Mouse (Mus musculus) limb, embryonic 11.5 days (tissue): ENCODE measurements around the gene Ablim1. TPM values are rescaled to one million over a fixed set of nuclear protein-coding genes. Genes with fewer than 3 reads are reported as not detected.
A peak's percentile ranks its signal among the peaks of the same experiment; 100 is the strongest.

Experiments used
- ATAC-seq: fragments of 200-750 bp; cut with Nextera tagmentation; 2 replicates; pipeline ENCODE4 v1.8.0; 2017; ENCODE audit warnings: low read depth; ENCODE audit not compliant: insufficient number of reproducible peaks, low FRiP score, low TSS enrichment
- DNase-seq: peaks from one replicate; pipeline ENCODE4 v3.0.0-alpha.2; 2015; ENCODE audit warnings: low spot score
- H3K27ac ChIP-seq: fragments of 300-500 bp; sonication (generic); replicated peaks from 2 replicates; pipeline ENCODE4 v1.5.1; 2014; ENCODE audit warnings: low read depth, mild to moderate bottlenecking, low read length
- H3K27me3 ChIP-seq: fragments of 300-500 bp; sonication (generic); 2 replicates; pipeline ENCODE4 v1.6.1; 2014; ENCODE audit warnings: mild to moderate bottlenecking, low read length, mixed read lengths; ENCODE audit not compliant: control insufficient read depth, insufficient read depth
- H3K36me3 ChIP-seq: fragments of 300-500 bp; sonication (generic); 2 replicates; pipeline ENCODE4 v1.6.1; 2014; ENCODE audit warnings: mild to moderate bottlenecking, low read length, moderate library complexity, mixed read lengths; ENCODE audit not compliant: control insufficient read depth, insufficient read depth
- H3K4me1 ChIP-seq: fragments of 300-500 bp; sonication (generic); 2 replicates; pipeline ENCODE4 v1.6.1; 2014; ENCODE audit warnings: low read length, mixed read lengths; ENCODE audit not compliant: control insufficient read depth, insufficient read depth
- H3K4me2 ChIP-seq: fragments of 300-500 bp; sonication (generic); 2 replicates; pipeline ENCODE4 v1.6.1; 2014; ENCODE audit warnings: low read depth, mild to moderate bottlenecking, moderate library complexity; ENCODE audit not compliant: severe bottlenecking
- H3K4me3 ChIP-seq: fragments of 300-500 bp; sonication (generic); 2 replicates; pipeline ENCODE4 v1.5.1; 2014; ENCODE audit warnings: low read depth, low read length
- H3K9ac ChIP-seq: fragments of 300-500 bp; sonication (generic); 2 replicates; pipeline ENCODE4 v1.6.1; 2014; ENCODE audit warnings: mild to moderate bottlenecking, low read length
- H3K9me3 ChIP-seq: fragments of 300-500 bp; sonication (generic); 2 replicates; pipeline ENCODE4 v1.6.1; 2016; ENCODE audit warnings: low read length; ENCODE audit not compliant: control insufficient read depth
- WGBS: fragments of 180-500 bp; shearing (Covaris S2); extraction: QIAGEN DNeasy Blood & Tissue Kit; methylation state at CpG from one replicate; pipeline ENCODE4 v1.1.7; 2014; 5-methylcytosine and 5-hydroxymethylcytosine counted together
- polyA plus RNA-seq: library from polyadenylated mRNA; unstranded; fragments of >200 nt; fragmentation: Nextera tagmentation; extraction: Ambion mirVana; gene quantifications from 2 replicates; pipeline ENCODE4 v1.2.1, GENCODE M21; 2014

Gene Ablim1
- polyA plus RNA-seq, 1 experiment from 2014 or later: 16.8 TPM

DNA sequence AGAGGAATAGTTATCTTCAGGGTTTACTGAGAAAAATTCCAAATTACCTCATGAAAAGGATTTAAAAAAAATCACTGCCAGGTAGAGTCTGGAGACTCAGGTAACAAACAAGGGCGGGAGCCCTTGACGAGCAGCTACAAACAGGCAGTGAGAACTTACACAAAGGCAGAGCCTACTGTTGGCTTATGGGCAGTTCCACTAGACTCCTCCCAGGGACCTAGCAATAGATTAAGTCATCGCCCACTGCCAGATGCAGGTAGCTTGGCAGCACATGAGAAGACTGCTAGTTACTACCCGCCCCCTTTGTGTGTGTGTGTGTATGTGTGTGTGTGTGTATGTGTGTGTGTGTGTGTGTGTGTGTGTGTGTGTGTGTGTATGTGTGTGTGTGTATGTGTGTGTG lies 193.7 kb downstream of the Ablim1 start:
- Histone ChIP-seq H3K27me3 (no peaks in the 10 kb centered on the region), H3K4me3 (no peak overlapping the region), H3K4me1 (peaks cover 29% of the 10 kb centered on the region), H3K27ac (no peak overlapping the region), H3K9ac (no peak overlapping the region), H3K36me3 (no peaks in the 10 kb centered on the region), H3K4me2 (no peak overlapping the region), H3K9me3 (no peaks in the 10 kb centered on the region)
- 90% methylated on average over 4 of the region's 4 CpGs for WGBS
- DNase-seq: no peak
- ATAC-seq: no peak

DNA sequence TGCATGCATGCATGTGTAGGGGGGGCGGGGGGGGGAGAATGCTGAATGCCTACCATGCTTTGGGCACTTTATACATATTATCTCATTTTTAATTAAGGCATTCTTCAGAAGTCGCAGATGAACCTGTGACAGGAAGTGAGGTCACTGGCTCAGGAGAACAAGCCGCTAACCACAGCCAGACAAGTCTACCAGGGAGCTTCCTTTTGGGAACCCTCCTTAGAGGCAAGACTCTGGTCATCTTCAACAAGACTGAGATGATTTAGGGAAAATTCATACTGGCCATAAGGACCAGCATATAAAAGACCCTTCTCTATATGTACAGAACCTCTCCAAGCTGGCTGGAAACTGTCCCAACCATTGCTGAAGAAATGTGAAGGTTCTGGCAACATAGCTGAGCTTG lies 195.1 kb downstream of the Ablim1 start:
- Histone ChIP-seq H3K27ac (no peak overlapping the region), H3K4me2 (no peak overlapping the region), H3K9ac (no peak overlapping the region), H3K36me3 (no peaks in the 10 kb centered on the region), H3K4me3 (no peak overlapping the region), H3K4me1 (peaks cover 34% of the 10 kb centered on the region), H3K27me3 (no peaks in the 10 kb centered on the region), H3K9me3 (no peaks in the 10 kb centered on the region)
- no peak for DNase-seq
- WGBS: 64% methylated on average over 3 of the region's 3 CpGs
- no peak for ATAC-seq

DNA sequence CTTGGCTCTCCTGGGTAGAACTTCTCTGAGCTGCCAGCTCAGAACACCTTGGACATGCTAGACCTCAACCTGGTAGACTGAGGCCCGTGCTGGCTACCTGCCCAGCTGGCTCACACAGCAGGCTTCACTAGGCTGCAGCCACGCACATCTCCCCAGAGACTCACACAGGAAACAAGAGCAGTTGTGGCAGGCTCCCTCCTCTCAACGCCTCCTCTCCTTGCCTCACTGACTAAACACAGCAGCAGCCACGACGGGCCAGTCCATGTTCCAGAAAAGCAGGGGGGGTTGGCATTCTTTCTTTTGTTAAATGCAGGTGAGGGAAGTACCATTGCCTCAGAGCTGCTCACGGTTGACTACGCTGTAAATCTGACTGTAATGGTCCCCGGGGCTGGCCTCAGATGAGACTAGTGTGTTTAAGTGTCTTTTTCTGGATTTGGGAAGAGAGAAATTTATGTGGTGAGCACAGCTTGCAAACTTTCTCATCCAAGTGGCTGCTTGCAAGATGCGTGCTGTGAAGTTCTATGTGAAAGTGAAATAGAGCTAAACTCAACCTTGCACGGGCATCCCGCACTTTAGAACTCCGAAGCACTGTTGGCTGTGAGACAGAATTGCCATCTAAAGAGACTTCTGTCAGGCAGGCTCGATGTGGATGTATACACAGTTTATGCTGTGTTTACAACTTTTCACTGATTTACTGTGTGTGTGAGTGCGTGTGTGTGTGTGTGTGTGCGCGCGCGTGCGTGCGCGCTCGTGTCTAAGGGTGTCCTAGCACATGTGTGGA lies 195.7 kb downstream of the Ablim1 start:
- DNase-seq (peak; percentile 83), ATAC-seq (peak; percentile 76; the same call in 1 of the 2 replicates)
- Histone ChIP-seq H3K4me3 (peak overlapping the region; percentile 27), H3K36me3 (no peaks in the 10 kb centered on the region), H3K27me3 (no peaks in the 10 kb centered on the region), H3K27ac (peak overlapping the region; percentile 14; the same call in 1 of the 2 replicates), H3K4me2 (peak overlapping the region; percentile 39), H3K9ac (peak overlapping the region; percentile 65), H3K9me3 (no peaks in the 10 kb centered on the region), H3K4me1 (peaks cover 34% of the 10 kb centered on the region)
- 44% methylated on average over 22 of the region's 22 CpGs for WGBS

DNA sequence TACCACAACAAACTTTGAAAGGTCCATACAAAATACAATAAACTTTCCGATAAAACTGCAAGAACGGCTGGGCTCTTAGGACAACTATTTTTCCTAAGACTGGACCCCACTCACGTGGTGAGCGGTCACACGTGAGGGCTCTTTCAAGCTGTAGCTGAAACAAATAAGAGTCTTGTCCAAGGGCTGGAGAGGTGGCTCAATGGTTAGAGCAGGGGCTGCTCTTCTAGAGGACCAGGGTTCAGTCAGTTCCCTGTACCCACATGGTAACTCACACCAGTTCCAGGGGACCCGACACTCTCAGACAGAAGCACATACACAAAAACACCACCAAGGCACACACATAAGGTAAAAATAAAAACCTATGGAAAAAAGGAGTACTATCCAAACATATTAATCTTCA lies 197.0 kb downstream of the Ablim1 start:
- H3K4me2 ChIP-seq: peak overlapping the region; percentile 35
- no peaks in the 10 kb centered on the region for H3K27me3 ChIP-seq
- no peak overlapping the region for H3K27ac ChIP-seq
- no peaks in the 10 kb centered on the region for H3K36me3 ChIP-seq
- no peak for ATAC-seq
- no peak overlapping the region for H3K9ac ChIP-seq
- DNase-seq: no peak
- no peak overlapping the region for H3K4me3 ChIP-seq
- no peaks in the 10 kb centered on the region for H3K9me3 ChIP-seq
- WGBS: 52% methylated on average over 6 of the region's 6 CpGs
- H3K4me1 ChIP-seq: peaks cover 30% of the 10 kb centered on the region

DNA sequence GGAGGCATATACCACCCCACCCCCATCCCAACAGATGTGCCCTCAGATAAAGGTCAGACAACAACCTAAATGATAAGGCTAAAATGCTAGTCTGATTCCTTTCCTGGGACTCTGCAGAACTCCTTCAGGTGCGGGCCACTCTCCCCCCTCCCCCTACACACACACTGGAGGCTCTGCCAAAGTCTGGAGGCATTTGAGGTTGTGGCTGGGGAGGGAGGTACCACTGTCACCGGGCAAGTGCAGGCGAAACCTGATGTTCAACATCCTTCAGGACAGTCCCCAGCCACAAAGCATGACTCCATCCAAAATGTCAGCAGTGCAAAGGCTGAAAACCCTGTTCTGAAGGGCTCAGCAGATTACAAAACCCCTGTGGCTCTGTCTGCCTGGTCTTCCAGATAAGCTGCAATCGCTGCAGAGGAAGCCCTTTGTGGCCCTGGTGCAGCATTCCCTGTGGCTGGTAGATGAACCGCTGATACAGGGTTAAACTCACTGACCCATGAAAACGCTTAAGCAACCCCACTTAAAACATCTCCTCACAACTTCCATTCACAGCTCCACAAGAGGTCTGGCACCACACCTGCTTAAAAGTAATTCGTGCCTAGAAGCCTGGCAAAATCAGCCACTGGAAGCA lies 197.7 kb downstream of the Ablim1 start:
- no peaks in the 10 kb centered on the region for H3K27me3 ChIP-seq
- no peaks in the 10 kb centered on the region for H3K36me3 ChIP-seq
- 1% methylated on average over 7 of the region's 7 CpGs for WGBS
- H3K9ac ChIP-seq: no peak overlapping the region
- peaks cover 30% of the 10 kb centered on the region for H3K4me1 ChIP-seq
- no peak overlapping the region for H3K4me3 ChIP-seq
- H3K27ac ChIP-seq: no peak overlapping the region
- no peak for ATAC-seq
- H3K9me3 ChIP-seq: no peaks in the 10 kb centered on the region
- H3K4me2 ChIP-seq: peak overlapping the region; percentile 25
- no peak for DNase-seq

DNA sequence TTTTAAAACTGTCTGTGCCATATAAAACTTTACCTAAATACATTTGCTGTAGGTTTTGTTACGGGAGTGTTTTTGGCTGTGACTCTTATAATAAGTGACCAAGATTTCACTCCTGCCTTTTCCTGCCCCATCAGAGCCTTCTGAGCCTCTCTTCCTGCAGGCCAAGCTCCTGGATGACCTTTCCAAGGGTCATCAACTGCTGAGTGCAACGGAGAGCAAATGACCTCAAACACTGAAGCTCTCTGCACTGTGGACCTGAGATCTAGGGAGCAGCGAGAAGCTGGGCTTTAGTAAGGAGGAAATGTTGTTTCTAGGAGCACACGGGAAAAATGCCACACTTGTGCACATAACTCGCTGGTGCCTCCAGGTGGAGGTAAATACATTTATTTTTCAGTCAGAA lies 199.0 kb downstream of the Ablim1 start:
- Histone ChIP-seq H3K4me1 (peaks cover 30% of the 10 kb centered on the region), H3K36me3 (no peaks in the 10 kb centered on the region)
- WGBS: 44% methylated on average over 5 of the region's 5 CpGs

DNA sequence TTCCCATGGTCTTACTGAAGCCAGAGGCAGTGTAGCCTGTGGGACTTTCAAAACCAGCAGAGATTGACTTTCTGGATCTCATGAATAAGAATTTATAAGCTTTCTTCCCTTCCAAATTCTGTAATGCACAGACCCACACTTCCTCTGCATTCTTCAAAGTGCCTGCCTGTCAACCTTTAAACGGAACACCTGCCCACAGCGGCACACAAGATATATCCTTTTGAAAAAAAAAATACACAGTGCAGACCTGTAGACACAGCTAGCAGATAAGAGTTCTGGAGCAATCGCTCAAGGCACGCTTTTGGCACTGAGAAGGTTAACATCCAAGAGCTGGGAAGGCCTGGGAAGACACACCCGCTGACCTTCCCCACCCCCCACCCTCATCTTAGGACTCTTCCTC lies 199.8 kb downstream of the Ablim1 start:
- Histone ChIP-seq H3K27me3 (no peaks in the 10 kb centered on the region), H3K9ac (no peak overlapping the region), H3K4me3 (no peak overlapping the region), H3K36me3 (no peaks in the 10 kb centered on the region), H3K4me1 (peaks cover 30% of the 10 kb centered on the region), H3K27ac (no peak overlapping the region), H3K9me3 (no peaks in the 10 kb centered on the region), H3K4me2 (no peak overlapping the region)
- 57% methylated on average over 5 of the region's 5 CpGs for WGBS
- no peak for DNase-seq
- no peak for ATAC-seq

More for the DNA sequence above, 199.0 kb downstream of the Ablim1 start:
- Histone ChIP-seq H3K4me2 (no peak overlapping the region), H3K27ac (no peak overlapping the region), H3K9me3 (no peaks in the 10 kb centered on the region), H3K27me3 (no peaks in the 10 kb centered on the region), H3K4me3 (no peak overlapping the region), H3K9ac (no peak overlapping the region)
- ATAC-seq (no peak), DNase-seq (no peak)

DNA sequence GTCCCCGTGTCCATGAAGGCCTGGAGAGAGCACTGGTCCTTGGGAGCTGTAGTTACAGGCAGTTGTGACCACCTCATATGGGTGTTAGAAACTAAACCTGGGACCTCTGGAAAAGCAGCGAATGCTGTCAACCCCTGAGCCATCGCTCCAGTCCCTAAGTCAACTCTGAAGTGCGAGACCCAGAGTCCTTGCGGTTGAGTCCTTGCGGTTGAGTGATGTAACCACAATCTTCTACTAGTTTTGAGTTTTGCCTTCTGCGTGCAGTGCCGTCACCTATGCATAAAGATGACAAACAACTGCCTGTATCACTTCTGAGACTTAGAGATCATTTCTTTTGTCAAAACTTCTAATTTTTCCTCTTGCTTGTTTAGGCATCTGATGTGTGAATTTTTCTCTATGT lies 200.7 kb downstream of the Ablim1 start:
- no peak for DNase-seq
- WGBS: 96% methylated on average over 8 of the region's 8 CpGs
- Histone ChIP-seq H3K9me3 (no peaks in the 10 kb centered on the region), H3K27ac (no peak overlapping the region), H3K4me1 (peaks cover 25% of the 10 kb centered on the region), H3K4me3 (no peak overlapping the region), H3K27me3 (no peaks in the 10 kb centered on the region), H3K36me3 (no peaks in the 10 kb centered on the region), H3K9ac (no peak overlapping the region), H3K4me2 (no peak overlapping the region)
- ATAC-seq: no peak
